Mouse (Mus musculus): ENCODE measurements around the gene Slc36a3.

GRCm38 (mm10) chr11:55089892-55090291, 61.6 kb downstream of the Slc36a3 start:
- TF ChIP-seq CTCF (conservative IDR thresholded peaks at IDR 0.05; ENCODE audit: insufficient read depth, insufficient read length, low read depth, low read length): no peak
- no peak for TF ChIP-seq POLR2A (IDR thresholded peaks at IDR 0.05; ENCODE audit: low read depth, low read length)

Data from kidney, adult 2 months (tissue).